Mouse (Mus musculus) hindbrain, postnatal 0 days (tissue): ENCODE data around the gene Arid1b. TPM values are rescaled to one million over a fixed set of nuclear protein-coding genes. Genes with fewer than 3 reads are reported as not detected.
"Not testable (repeated sequence)": the region's sequence is repeated elsewhere in the genome, so short reads cannot be mapped to it uniquely, and the experiment has no call there.

Experiments
- ATAC-seq: fragments of 200-750 bp; cut with Nextera tagmentation; 2 replicates; pipeline ENCODE4 v1.8.0; 2017; ENCODE audit warnings: mild to moderate bottlenecking, moderate TSS enrichment, moderate library complexity
- DNase-seq: peaks from one replicate; pipeline ENCODE4 v3.0.0-alpha.2; 2015; ENCODE audit warnings: low spot score
- H3K27ac ChIP-seq: fragments of 300-500 bp; sonication (generic); 2 replicates; pipeline ENCODE4 v1.5.1; 2014; ENCODE audit warnings: mild to moderate bottlenecking
- H3K27me3 ChIP-seq: fragments of 300-500 bp; sonication (generic); 2 replicates; pipeline ENCODE4 v1.6.1; 2014; ENCODE audit warnings: low read length, mixed read lengths; ENCODE audit not compliant: insufficient read depth
- H3K36me3 ChIP-seq: fragments of 300-500 bp; sonication (generic); 2 replicates; pipeline ENCODE4 v1.6.1; 2014; ENCODE audit warnings: low read length, mixed read lengths; ENCODE audit not compliant: insufficient read depth
- H3K4me1 ChIP-seq: fragments of 300-500 bp; sonication (generic); 2 replicates; pipeline ENCODE4 v1.6.1; 2014; ENCODE audit warnings: antibody characterized with exemption, low read length, mixed read lengths; ENCODE audit not compliant: insufficient read depth
- H3K4me2 ChIP-seq: fragments of 300-500 bp; sonication (generic); 2 replicates; pipeline ENCODE4 v1.6.1; 2014; ENCODE audit warnings: low read depth, mild to moderate bottlenecking, low read length, moderate library complexity, mixed read lengths
- H3K4me3 ChIP-seq: fragments of 300-500 bp; sonication (generic); 2 replicates; pipeline ENCODE4 v1.5.1; 2014; ENCODE audit warnings: low read length
- H3K9ac ChIP-seq: fragments of 300-500 bp; sonication (generic); replicated peaks from 2 replicates; pipeline ENCODE4 v1.6.1; 2014; ENCODE audit warnings: mild to moderate bottlenecking, low read length, moderate library complexity, mixed read lengths
- H3K9me3 ChIP-seq: fragments of 300-500 bp; sonication (generic); 2 replicates; pipeline ENCODE4 v1.6.1; 2016; ENCODE audit warnings: low read length, mixed read lengths
- CTCF ChIP-seq: IDR thresholded peaks from 2 replicates; pipeline ENCODE4 v1.5.1; 2016; ENCODE audit warnings: antibody characterized with exemption, control low read depth, low read depth
- WGBS: fragments of 180-500 bp; shearing (Covaris S2); extraction: QIAGEN DNeasy Blood & Tissue Kit; methylation state at CpG from one replicate; pipeline ENCODE4 v1.1.7; 2014; 5-methylcytosine and 5-hydroxymethylcytosine counted together
- polyA plus RNA-seq: library from polyadenylated mRNA; unstranded; fragments of >200 nt; fragmentation: Nextera tagmentation; extraction: Ambion mirVana; gene quantifications from 2 replicates; pipeline ENCODE4 v1.2.1, GENCODE M21; 2015
- total RNA-seq: library from RNA; depleted of rRNA; stranded (reverse); fragments of >200 nt; gene quantifications from 2 replicates; pipeline ENCODE4 v1.2.3, GENCODE M21; 2014

Arid1b gene
- total and polyA plus RNA-seq, 2 experiments from 2014 or later = 10.5 to 62.5 TPM

- WGBS = 61% methylated on average over 11 of the region's 11 CpGs
- DNase-seq (no peak), ATAC-seq (peak; percentile 24; the same call in 1 of the 2 replicates)
- no peaks in the 10 kb centered on the region for H3K36me3 ChIP-seq
- no peak overlapping the region for H3K4me2 ChIP-seq
- peak overlapping the region; percentile 69 for H3K27ac ChIP-seq
- H3K27me3 ChIP-seq = no peaks in the 10 kb centered on the region
- H3K4me3 ChIP-seq = no peak overlapping the region
- no peak overlapping the region for H3K9ac ChIP-seq
- no peaks in the 10 kb centered on the region for H3K9me3 ChIP-seq
- H3K4me1 ChIP-seq = peaks cover 30% of the 10 kb centered on the region
- TF ChIP-seq CTCF = no peak
These were observed 112.4 kb downstream of the Arid1b start for GRCm38 (mm10) chr17:5106263-5107195.

- H3K9ac ChIP-seq = no peak overlapping the region
These were observed 113.4 kb downstream of the Arid1b start for GRCm38 (mm10) chr17:5107501-5107900.

GRCm38 (mm10) chr17:5108022-5108421 lies 113.9 kb downstream of the Arid1b start:
- Histone ChIP-seq H3K36me3 (no peaks in the 10 kb centered on the region), H3K27me3 (no peaks in the 10 kb centered on the region), H3K9me3 (no peaks in the 10 kb centered on the region), H3K27ac (no peak overlapping the region), H3K4me2 (no peak overlapping the region), H3K4me3 (no peak overlapping the region), H3K4me1 (peaks cover 30% of the 10 kb centered on the region), H3K9ac (no peak overlapping the region)
- 70% methylated on average over 1 of the region's 1 CpGs for WGBS
- TF ChIP-seq CTCF = no peak
- DNase-seq (no peak), ATAC-seq (no peak)

More at GRCm38 (mm10) chr17:5107501-5107900, 113.4 kb downstream of the Arid1b start:
- H3K27me3 ChIP-seq = no peaks in the 10 kb centered on the region
- peaks cover 30% of the 10 kb centered on the region for H3K4me1 ChIP-seq
- H3K36me3 ChIP-seq = no peaks in the 10 kb centered on the region
- H3K4me2 ChIP-seq = no peak overlapping the region
- no peak overlapping the region for H3K4me3 ChIP-seq
- H3K9me3 ChIP-seq = no peaks in the 10 kb centered on the region
- DNase-seq (no peak), ATAC-seq (no peak)
- 0 out of 2 replicates have a peak overlapping the region, but pooled peaks have one; percentile 69 for H3K27ac ChIP-seq
- TF ChIP-seq CTCF = no peak
- 67% methylated on average over 4 of the region's 4 CpGs for whole genome bisulfite sequencing

GRCm38 (mm10) chr17:5108546-5109142 lies 114.5 kb downstream of the Arid1b start:
- Histone ChIP-seq H3K9ac (no peak overlapping the region), H3K4me3 (no peak overlapping the region), H3K4me2 (no peak overlapping the region), H3K4me1 (peaks cover 30% of the 10 kb centered on the region), H3K9me3 (no peaks in the 10 kb centered on the region), H3K27me3 (no peaks in the 10 kb centered on the region), H3K36me3 (no peaks in the 10 kb centered on the region), H3K27ac (no peak overlapping the region)
- TF ChIP-seq CTCF = no peak
- WGBS = 55% methylated on average over 2 of the region's 2 CpGs
- DNase-seq (no peak), ATAC-seq (no peak)

- DNase-seq (no peak), ATAC-seq (no peak)
- Histone ChIP-seq H3K4me3 (no peak overlapping the region), H3K4me2 (no peak overlapping the region), H3K27ac (no peak overlapping the region), H3K9me3 (no peaks in the 10 kb centered on the region), H3K36me3 (no peaks in the 10 kb centered on the region), H3K27me3 (no peaks in the 10 kb centered on the region), H3K4me1 (peaks cover 30% of the 10 kb centered on the region), H3K9ac (no peak overlapping the region)
- TF ChIP-seq CTCF = no peak
- WGBS = 83% methylated on average over 8 of the region's 8 CpGs
These were observed 115.2 kb downstream of the Arid1b start for GRCm38 (mm10) chr17:5109343-5109742.

GRCm38 (mm10) chr17:5110159-5110558 lies 116.0 kb downstream of the Arid1b start:
- ATAC-seq (no peak), DNase-seq (no peak)
- no peak for TF ChIP-seq CTCF
- Histone ChIP-seq H3K4me2 (no peak overlapping the region), H3K27me3 (no peaks in the 10 kb centered on the region), H3K9me3 (no peaks in the 10 kb centered on the region), H3K9ac (no peak overlapping the region), H3K36me3 (no peaks in the 10 kb centered on the region), H3K4me1 (peaks cover 27% of the 10 kb centered on the region), H3K4me3 (no peak overlapping the region), H3K27ac (no peak overlapping the region)
- WGBS = 79% methylated on average over 4 of the region's 4 CpGs

- ATAC-seq, DNase-seq, H3K27me3 ChIP-seq, H3K4me3 ChIP-seq, H3K27ac ChIP-seq, H3K4me2 ChIP-seq, H3K9ac ChIP-seq, H3K36me3 ChIP-seq, H3K9me3 ChIP-seq: not testable (repeated sequence)
- H3K4me1 ChIP-seq = peaks cover 22% of the 10 kb centered on the region
- 57% methylated on average over 5 of the region's 5 CpGs for WGBS
These were observed 116.8 kb downstream of the Arid1b start for GRCm38 (mm10) chr17:5110981-5111380.
